Mouse (Mus musculus) CH12.LX (cell line): ENCODE results near the gene Btf3. TPM values are rescaled to one million over a fixed set of nuclear protein-coding genes. Genes with fewer than 3 reads are reported as not detected.

Source experiments
- DNase-seq: peaks from one replicate; pipeline ENCODE4 v3.0.0-alpha.2; 2013; ENCODE audit errors: extremely low read depth
- H3K27ac ChIP-seq: 2 replicates; pipeline ENCODE4 v1.5.1; 2012; ENCODE audit warnings: low read depth, mild to moderate bottlenecking, control low read depth, moderate library complexity; ENCODE audit not compliant: insufficient read depth
- H3K27me3 ChIP-seq: replicated peaks from 2 replicates; pipeline ENCODE3; 2012; ENCODE audit warnings: inconsistent platforms
- H3K36me3 ChIP-seq, 2 experiments: replicated peaks in 1 of 2; 2 replicates each; pipeline versions ENCODE3 to v1.6.1; 2012; ENCODE audit warnings: inconsistent platforms in 1 of 2, low read length in 1 of 2, mild to moderate bottlenecking in 1 of 2, mixed read lengths in 1 of 2, moderate library complexity in 1 of 2; ENCODE audit not compliant: control insufficient read depth in 1 of 2, insufficient read depth in 1 of 2
- H3K4me1 ChIP-seq, 2 experiments: 2 replicates each; pipeline ENCODE4 v1.6.1; 2012; ENCODE audit warnings: inconsistent platforms in 1 of 2, moderate library complexity in 1 of 2; ENCODE audit not compliant: insufficient read depth in 2 of 2, control insufficient read depth in 1 of 2
- H3K4me2 ChIP-seq: 2 replicates; pipeline ENCODE4 v1.6.1; 2012; ENCODE audit warnings: low read depth, mild to moderate bottlenecking, control low read depth; ENCODE audit not compliant: poor library complexity, insufficient read depth, severe bottlenecking
- H3K4me3 ChIP-seq, 3 experiments: fragments of 150-350 bp in 1 of 3; sonication (generic) in 1 of 3; replicated peaks in 1 of 3; 2 replicates each; pipeline versions ENCODE3 to v1.5.1; 2011 to 2012; ENCODE audit warnings: low read depth in 2 of 3, low read length in 2 of 3, mild to moderate bottlenecking in 2 of 3, moderate library complexity in 2 of 3, control low read depth in 1 of 3, improper control_type of control experiment in 1 of 3, inconsistent platforms in 1 of 3, mixed read lengths in 1 of 3; ENCODE audit not compliant: poor library complexity in 1 of 3
- H3K79me2 ChIP-seq: replicated peaks from 2 replicates; pipeline ENCODE4 v1.6.1; 2012; ENCODE audit warnings: mild to moderate bottlenecking, moderate library complexity; ENCODE audit not compliant: control insufficient read depth, poor library complexity, insufficient read depth, severe bottlenecking; ENCODE audit errors: extremely low read depth
- H3K9ac ChIP-seq: 2 replicates; pipeline ENCODE4 v1.6.1; 2012; ENCODE audit warnings: low read depth, mild to moderate bottlenecking, control low read depth, moderate library complexity; ENCODE audit not compliant: insufficient read depth
- H3K9me3 ChIP-seq: replicated peaks from 2 replicates; pipeline ENCODE3; 2012; ENCODE audit warnings: low read length, inconsistent platforms, mixed read lengths
- CHD1 ChIP-seq: IDR thresholded peaks from 2 replicates; pipeline ENCODE4 v1.6.1; 2012; ENCODE audit warnings: low read depth, low read length, improper control_type of control experiment, inconsistent platforms
- CTCF ChIP-seq, 2 experiments: IDR thresholded peaks in 1 of 2; conservative IDR thresholded peaks in 1 of 2; 2 replicates each; pipeline ENCODE4 v1.5.1; 2011 to 2012; ENCODE audit warnings: low read depth in 2 of 2, low read length in 2 of 2, improper control_type of control experiment in 1 of 2, inconsistent platforms in 1 of 2, mild to moderate bottlenecking in 1 of 2, moderate library complexity in 1 of 2
- E2F4 ChIP-seq: IDR thresholded peaks from 2 replicates; pipeline ENCODE4 v1.6.1; 2011; ENCODE audit warnings: low read depth, low read length, improper control_type of control experiment; ENCODE audit not compliant: insufficient replicate concordance
- MAFK ChIP-seq: IDR thresholded peaks from 2 replicates; pipeline ENCODE4 v1.6.1; 2011; ENCODE audit warnings: low read length, improper control_type of control experiment; ENCODE audit not compliant: insufficient replicate concordance
- RAD21 ChIP-seq: IDR thresholded peaks from 2 replicates; pipeline ENCODE4 v1.6.1; 2011; ENCODE audit warnings: low read depth, mild to moderate bottlenecking, low read length, improper control_type of control experiment, moderate library complexity
- SIN3A ChIP-seq: IDR thresholded peaks from 2 replicates; pipeline ENCODE4 v1.6.1; 2012; ENCODE audit warnings: low read length, improper control_type of control experiment, inconsistent platforms
- SMC3 ChIP-seq: IDR thresholded peaks from 2 replicates; pipeline ENCODE4 v1.6.1; 2011; ENCODE audit warnings: low read depth, low read length, improper control_type of control experiment
- dilution Hi-C: fragments of 300-500 bp; cut with MboI; formaldehyde crosslinking; loops from 2 replicates; pipeline ENCODE4 v1.14.3; 2020; ENCODE audit warnings: low sequenced_read_pairs; ENCODE audit not compliant: extremely low pct_unique_long_range_greater_than_20kb, extremely low pct_ligation_motif_present
- in situ Hi-C: fragments of 300-500 bp; cut with MboI; formaldehyde crosslinking; loops from 3 replicates; pipeline ENCODE4 v1.14.3; 2019; ENCODE audit warnings: low sequenced_read_pairs, low pct_ligation_motif_present, low pct_unique_long_range_greater_than_20kb, mixed read lengths
- polyA plus RNA-seq: library from polyadenylated mRNA; unstranded; fragments of >175 nt; gene quantifications from 2 replicates; pipeline ENCODE4 v1.2.1, GENCODE M21; 2012; ENCODE audit warnings: low read depth; ENCODE audit not compliant: insufficient read length
- total RNA-seq, 2 experiments: library from RNA; depleted of rRNA; stranded (reverse); fragments of 300-350 nt in 1 of 2; fragments of >200 nt in 1 of 2; gene quantifications; 2 replicates each; pipeline ENCODE4 v1.2.3; 2012 to 2014

Btf3 gene
- total and polyA plus RNA-seq, 3 experiments, result 1,038 to 1,568 (median 1,367) TPM

DNA sequence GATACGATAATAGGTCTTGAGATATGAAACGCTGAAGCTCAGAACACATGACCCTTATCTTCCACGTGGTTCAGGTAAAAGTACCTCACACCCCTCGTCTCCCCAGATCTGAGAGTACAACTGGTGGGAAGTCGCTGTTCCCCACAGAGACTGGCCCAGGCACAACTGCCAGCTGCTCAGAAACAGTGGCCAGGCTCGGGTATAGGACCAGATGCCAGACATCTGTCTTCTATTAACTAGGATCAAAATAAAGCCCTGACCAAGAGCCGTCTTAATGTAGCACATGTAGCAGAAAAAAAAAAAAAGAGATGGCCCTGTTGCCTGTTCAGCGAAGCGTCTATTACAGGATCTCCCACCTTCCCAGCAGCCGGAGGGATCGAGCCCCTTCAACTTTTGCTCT lies 8.2 kb upstream of the Btf3 start:
- DNase-seq, result no peak
- no peaks in the 10 kb centered on the region for H3K79me2 ChIP-seq
- dilution Hi-C loops, result no loop called here

DNA sequence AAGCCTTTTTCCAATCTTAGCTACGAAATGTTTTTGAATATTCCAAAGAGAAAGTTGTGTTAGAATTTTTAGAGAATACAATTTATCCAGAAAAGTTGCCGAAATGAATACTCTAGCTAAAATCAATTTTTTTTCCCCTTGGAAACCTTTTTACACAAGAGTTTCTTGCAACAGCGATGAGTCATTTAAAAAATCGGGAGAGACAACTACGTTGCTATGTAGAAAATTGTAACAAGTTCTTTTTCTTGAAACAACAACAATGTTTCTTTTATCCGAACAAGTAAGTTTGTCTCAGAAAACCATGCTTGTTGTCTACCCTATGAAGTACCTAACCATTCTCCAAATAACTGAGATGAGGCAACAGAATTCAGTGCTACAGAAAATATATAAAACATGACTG lies 1.1 kb upstream of the Btf3 start:
- no peak for TF ChIP-seq CHD1
- TF ChIP-seq SIN3A, result no peak
- no peak for TF ChIP-seq E2F4
- TF ChIP-seq MAFK, result no peak
- no peak for TF ChIP-seq CTCF (conservative IDR thresholded peaks at IDR 0.05 in 1 of 2, IDR thresholded peaks at IDR 0.05 in 1 of 2; ENCODE audit: low read depth in 2 of 2, low read length in 2 of 2)
- no peak for TF ChIP-seq SMC3
- Histone ChIP-seq H3K9me3 (no peaks in the 10 kb centered on the region), H3K4me1 (peaks cover 0 to 10% of the 10 kb centered on the region in 2 experiments; a peak in 2 of 4 replicates), H3K27ac (no peak overlapping the region), H3K4me2 (no peak overlapping the region; the same call in 1 of the 2 replicates), H3K9ac (peak overlapping the region; percentile 100; the same call in 1 of the 2 replicates), H3K4me3 (peak overlapping the region in 1 of 3 experiments; percentile 94), H3K36me3 (peaks cover 12 to 29% of the 10 kb centered on the region in 2 experiments), H3K27me3 (no peaks in the 10 kb centered on the region), H3K79me2 (peaks cover 39% of the 10 kb centered on the region)
- in situ Hi-C loops, result no loop called here
- no peak for DNase-seq
- dilution Hi-C loops, result no loop called here

More for the DNA sequence above, 8.2 kb upstream of the Btf3 start:
- no peaks in the 10 kb centered on the region for H3K27me3 ChIP-seq
- no peak overlapping the region for H3K4me3 ChIP-seq
- peaks cover 3 to 11% of the 10 kb centered on the region in 2 experiments for H3K36me3 ChIP-seq
- H3K27ac ChIP-seq, result no peak overlapping the region
- no peak overlapping the region for H3K9ac ChIP-seq
- H3K4me2 ChIP-seq, result no peak overlapping the region
- no peak for TF ChIP-seq SIN3A
- no peak for TF ChIP-seq SMC3
- no peaks in the 10 kb centered on the region for H3K9me3 ChIP-seq
- in situ Hi-C loops, result no loop called here
- H3K4me1 ChIP-seq, result peaks cover 0 to 7% of the 10 kb centered on the region in 2 experiments; a peak in 1 of 4 replicates

DNA sequence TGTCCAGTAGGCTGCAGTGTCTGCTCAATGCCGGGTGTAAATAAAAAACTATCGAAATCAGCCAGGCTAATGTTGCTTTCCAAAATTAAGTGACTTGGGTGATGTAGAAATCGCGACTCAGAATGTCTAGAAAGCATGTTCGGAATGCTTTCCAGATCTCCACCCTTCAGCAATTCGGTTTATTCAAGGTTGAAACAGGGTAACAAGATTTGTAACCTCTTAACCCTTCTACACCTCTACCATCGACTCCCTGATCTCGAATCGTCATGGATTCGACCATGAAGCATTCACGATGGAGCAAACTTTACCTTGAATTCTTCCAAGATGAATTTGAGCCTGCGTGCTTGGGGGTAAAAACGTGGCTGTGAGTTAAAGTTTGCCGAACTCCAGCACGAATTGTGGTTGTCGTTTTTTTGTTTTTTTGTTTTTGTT lies 456 bp upstream of the Btf3 start:
- Histone ChIP-seq H3K4me1 (peaks cover 0 to 17% of the 10 kb centered on the region in 2 experiments; a peak in 2 of 4 replicates), H3K27me3 (no peaks in the 10 kb centered on the region), H3K27ac (peak overlapping the region; percentile 44; the same call in 1 of the 2 replicates), H3K9me3 (no peaks in the 10 kb centered on the region), H3K79me2 (peaks cover 45% of the 10 kb centered on the region), H3K4me3 (peak overlapping the region; percentile 74 to 99 (median 94)), H3K9ac (peak overlapping the region; percentile 100), H3K4me2 (peak overlapping the region; percentile 99), H3K36me3 (peaks cover 17 to 36% of the 10 kb centered on the region in 2 experiments)
- in situ Hi-C loops, result no loop called here
- dilution Hi-C loops, result no loop called here
- DNase-seq, result no peak
- TF ChIP-seq CTCF (conservative IDR thresholded peaks at IDR 0.05 in 1 of 2, IDR thresholded peaks at IDR 0.05 in 1 of 2; ENCODE audit: low read depth in 2 of 2, low read length in 2 of 2) (peak in 1 of 2 experiments; percentile 28; a peak in 2 of 4 replicates), RAD21 (no peak; the same call in none of the 2 replicates)
- TF ChIP-seq, all 38 proteins: peak for 1
